Mouse (Mus musculus) frontal cortex, adult (tissue): ENCODE measurements at regions not wholly inside any gene's neighbourhood (a gene's known extent, or its start where the extent isn't known, plus 50 kb on each side); places are given as distances from the start of the nearest gene placed in this dataset.
A peak's percentile ranks its signal among the peaks of the same experiment; 100 is the strongest.
"Not testable (repeated sequence)": the region's sequence is repeated elsewhere in the genome, so short reads cannot be mapped to it uniquely, and the experiment has no call there.

ENCODE experiments used
- ATAC-seq: cut with Nextera tagmentation; 2 replicates; pipeline ENCODE4 v1.9.2; 2017; ENCODE audit warnings: mild to moderate bottlenecking, moderate library complexity, mixed read lengths; ENCODE audit not compliant: low TSS enrichment

DNA sequence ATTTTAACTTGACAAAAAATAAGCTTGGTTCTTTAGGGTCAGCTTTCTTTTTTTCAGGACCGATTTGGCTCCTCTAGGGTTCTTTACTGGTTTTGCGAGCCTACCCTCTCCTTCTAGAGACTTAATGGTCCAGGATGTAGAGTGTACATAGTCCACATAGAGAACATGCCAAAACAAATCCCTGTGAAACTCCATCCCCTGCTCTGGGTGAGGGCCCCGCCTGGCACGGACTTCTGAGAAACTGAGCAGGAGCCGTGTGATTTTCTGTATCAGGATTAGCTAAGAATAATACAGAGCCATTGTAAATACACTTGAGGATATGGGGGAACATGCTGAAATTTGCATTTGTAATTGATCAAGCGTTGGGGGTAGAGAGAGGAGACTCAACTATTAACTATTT lies 118.2 kb upstream of the Teddm2 start:
- no peak for ATAC-seq

- ATAC-seq: no peak
These were observed 124.3 kb upstream of the Teddm2 start for GRCm38 (mm10) chr1:154024301-154024700.

GRCm38 (mm10) chr1:154027303-154027702 lies 127.3 kb upstream of the Teddm2 start:
- ATAC-seq: no peak

DNA sequence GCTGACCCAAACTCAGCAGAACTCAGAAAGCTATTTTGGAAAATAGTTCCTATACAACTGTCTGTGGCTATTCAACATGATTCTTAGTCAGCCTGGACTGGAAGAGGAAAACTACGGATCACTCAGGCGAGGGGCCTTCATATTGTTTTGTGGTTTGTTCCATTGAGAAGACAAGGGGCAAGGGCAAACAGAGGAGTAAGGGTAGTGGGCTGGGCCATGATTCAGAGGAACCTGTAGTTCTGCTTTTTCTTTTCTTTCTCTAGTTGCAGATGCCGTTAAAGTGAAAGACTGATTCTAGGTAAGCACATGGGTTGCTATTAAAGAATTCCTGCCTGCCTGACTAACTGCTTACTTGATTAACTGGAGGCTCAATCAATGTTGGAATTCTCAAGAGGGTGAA lies 129.8 kb upstream of the Teddm2 start:
- ATAC-seq: no peak

- peak; percentile 94 for ATAC-seq
These were observed 132.7 kb upstream of the Teddm2 start for GRCm38 (mm10) chr1:154032669-154033099.

- no peak for ATAC-seq
These were observed 134.1 kb upstream of the Teddm2 start for GRCm38 (mm10) chr1:154033958-154034606.

DNA sequence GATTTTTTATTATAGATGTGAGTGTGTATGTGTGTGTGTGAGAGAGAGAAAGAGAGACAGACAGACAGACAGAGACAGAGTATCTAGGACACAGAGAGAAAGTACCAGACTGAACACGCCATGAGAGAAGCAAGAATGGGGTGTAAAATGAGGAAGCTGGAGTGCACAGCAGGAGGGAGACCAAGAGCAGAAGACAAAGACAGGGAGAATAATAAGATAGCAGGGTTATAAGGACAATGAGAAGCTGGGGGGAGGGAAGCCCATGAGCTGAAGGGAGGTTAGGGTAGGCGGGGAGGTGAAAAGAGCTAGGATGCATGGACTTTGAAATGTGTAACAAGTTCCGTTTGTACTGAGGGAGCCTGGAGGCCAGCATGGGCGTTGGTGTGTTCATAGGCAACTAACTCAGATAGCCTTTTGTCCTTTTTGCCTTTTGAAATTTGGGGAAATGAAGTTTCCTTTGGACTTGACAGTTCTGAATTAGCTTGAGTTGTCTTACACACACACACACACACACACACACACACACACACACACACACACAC lies 136.8 kb upstream of the Teddm2 start:
- no peak for ATAC-seq

DNA sequence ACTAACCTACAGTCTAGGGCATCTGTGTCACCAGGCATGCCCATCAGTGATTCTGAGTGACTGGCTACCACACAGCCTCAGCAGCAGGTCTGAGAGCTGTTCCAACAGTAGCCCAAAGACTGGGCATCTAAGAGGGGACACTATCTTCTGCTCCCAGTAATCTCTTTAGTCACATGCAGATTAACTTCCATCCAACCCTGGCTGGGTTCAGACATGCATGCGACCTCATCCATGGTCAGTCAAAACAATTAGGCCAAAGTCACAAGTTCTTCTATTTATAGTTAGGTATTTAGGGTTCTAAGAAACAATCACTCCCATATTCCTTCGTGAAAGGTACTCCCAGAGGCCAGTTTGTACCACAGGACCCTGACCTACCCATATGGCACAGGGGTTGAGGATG lies 138.2 kb upstream of the Teddm2 start:
- no peak for ATAC-seq

DNA sequence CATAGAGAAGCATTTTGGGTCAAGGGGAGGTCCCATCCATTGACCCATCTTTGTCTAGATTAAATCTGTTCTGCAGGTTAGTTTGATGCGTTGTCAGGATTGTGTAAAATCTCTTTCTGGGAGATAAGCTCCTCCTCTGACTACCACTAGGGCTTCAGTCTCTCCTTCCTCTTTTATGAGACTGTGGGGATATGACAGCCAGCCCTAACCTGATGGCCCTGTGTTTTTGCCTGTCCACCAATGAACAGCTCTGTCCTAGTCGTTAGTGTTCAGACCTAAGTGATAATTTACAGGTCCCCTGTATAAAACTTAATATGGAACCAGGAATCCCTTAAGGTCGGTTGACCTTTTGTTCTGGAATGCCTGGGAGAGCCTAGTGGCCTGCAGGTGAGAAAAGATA lies 140.9 kb upstream of the Teddm2 start:
- ATAC-seq: no peak

DNA sequence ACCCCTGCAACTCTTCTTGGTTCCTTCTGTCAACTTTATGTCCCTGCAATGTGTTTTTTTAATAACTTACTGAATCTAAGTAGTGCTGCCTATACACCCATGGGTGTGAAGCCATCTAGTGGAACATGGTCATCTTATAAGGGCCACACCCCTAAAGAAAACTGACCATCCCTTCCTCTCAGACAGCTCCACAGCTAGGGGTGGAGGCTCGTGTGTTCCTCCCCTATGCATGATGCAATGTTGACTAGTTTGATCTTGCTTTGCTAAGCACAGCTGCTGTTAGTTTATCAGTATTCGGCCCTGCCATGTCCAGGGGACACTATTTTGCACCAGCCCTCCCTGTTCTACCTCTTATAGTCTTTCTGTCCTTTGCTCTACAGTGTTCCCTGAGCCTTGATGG lies 142.9 kb upstream of the Teddm2 start:
- ATAC-seq: no peak

- ATAC-seq: peak; percentile 44; the same call in 1 of the 2 replicates
These were observed 144.7 kb upstream of the Teddm2 start for GRCm38 (mm10) chr1:154044712-154045111.

GRCm38 (mm10) chr1:154045951-154046350 lies 145.9 kb upstream of the Teddm2 start:
- no peak for ATAC-seq

GRCm38 (mm10) chr1:154053641-154054040 lies 147.3 kb upstream of the Zfp648 start:
- no peak for ATAC-seq

GRCm38 (mm10) chr1:154054874-154055273 lies 146.1 kb upstream of the Zfp648 start:
- ATAC-seq: no peak

DNA sequence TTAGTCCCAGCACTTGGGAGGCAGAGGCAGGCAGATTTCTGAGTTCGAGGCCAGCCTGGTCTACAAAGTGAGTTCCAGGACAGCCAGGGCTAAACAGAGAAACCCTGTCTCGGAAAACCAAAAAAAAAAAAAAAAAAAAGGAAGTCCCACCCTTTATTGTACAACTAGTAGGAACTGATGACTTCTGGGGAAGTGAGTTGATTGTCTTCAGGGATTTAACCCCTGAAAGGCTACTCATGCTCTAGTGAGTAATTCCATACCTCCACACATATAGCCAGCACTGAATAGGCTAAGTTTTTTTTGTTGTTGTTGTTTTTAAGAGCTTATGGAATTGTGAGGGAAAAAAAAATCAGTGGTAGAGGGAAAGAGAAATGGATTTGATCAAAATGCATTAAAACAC lies 139.6 kb upstream of the Zfp648 start:
- ATAC-seq: not testable (repeated sequence)

- ATAC-seq: no peak
These were observed 139.1 kb upstream of the Zfp648 start for GRCm38 (mm10) chr1:154061851-154062250.

DNA sequence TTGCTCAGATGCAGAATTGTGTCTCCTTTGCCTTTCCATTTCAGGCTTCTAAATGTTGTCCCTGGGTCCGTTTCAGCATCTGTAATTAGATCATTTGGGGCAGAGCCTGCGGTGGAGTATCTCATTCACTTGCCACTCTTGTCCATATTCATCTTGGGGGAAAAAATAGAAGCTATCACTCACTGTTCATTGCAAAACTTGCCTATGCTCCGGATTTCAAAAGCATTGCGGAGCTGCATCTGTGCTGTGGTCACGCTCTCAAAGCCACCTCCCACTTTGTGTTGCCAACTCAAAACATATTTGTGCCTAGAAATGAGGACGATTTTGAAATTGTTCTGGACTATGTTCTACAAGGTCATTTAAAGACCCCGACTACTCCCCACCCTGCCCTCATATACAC lies 138.3 kb upstream of the Zfp648 start:
- ATAC-seq: peak; percentile 70

- no peak for ATAC-seq
These were observed 136.4 kb upstream of the Zfp648 start for GRCm38 (mm10) chr1:154064633-154065032.

GRCm38 (mm10) chr1:154065336-154066329 lies 135.4 kb upstream of the Zfp648 start:
- ATAC-seq: peak; percentile 64; the same call in 1 of the 2 replicates

DNA sequence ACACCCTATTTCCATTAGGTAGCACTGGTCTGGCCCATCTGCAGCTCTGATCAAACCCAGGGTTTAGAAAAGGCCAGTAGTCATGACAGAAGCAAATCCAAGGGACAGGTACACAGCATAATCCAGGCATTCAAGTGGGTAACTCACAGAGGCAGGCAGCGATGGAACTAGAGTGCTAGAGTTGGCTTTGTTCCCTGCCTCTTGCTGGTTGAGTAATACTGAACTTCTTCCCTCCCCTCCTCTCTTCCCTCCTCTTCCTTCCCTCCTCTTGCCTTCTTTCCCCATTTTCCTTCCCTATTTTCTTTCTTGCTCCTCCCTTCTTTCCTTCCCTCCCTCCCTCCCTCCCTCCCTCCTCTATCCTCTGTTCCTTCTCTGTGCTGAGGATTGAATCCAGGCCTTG lies 133.1 kb upstream of the Zfp648 start:
- no peak for ATAC-seq

GRCm38 (mm10) chr1:154074270-154074669 lies 126.7 kb upstream of the Zfp648 start:
- no peak for ATAC-seq

GRCm38 (mm10) chr1:154076684-154077475 lies 124.1 kb upstream of the Zfp648 start:
- ATAC-seq: no peak
